Mouse (Mus musculus) bone marrow, adult 2 months (tissue): ENCODE results near the gene Otop2.

Experiments
- CTCF ChIP-seq: fragments of 200-500 bp; IDR thresholded peaks from 2 replicates; pipeline ENCODE4 v1.5.1; 2011; ENCODE audit warnings: low read length, control low read depth; ENCODE audit not compliant: control insufficient read depth, insufficient read depth
- POLR2A ChIP-seq: fragments of 200-500 bp; IDR thresholded peaks from 2 replicates; pipeline ENCODE4 v1.6.1; 2011; ENCODE audit warnings: low read depth, mild to moderate bottlenecking, control low read depth, low read length, borderline replicate concordance; ENCODE audit not compliant: control insufficient read depth

GRCm38 (mm10) chr11:115277604-115277975 lies 29.4 kb upstream of the Otop2 start:
- TF ChIP-seq CTCF (no peak), POLR2A (no peak)
